Mouse (Mus musculus): ENCODE measurements around the gene Fam76a. TPM values are rescaled to one million over a fixed set of nuclear protein-coding genes. Genes with fewer than 3 reads are reported as not detected.

Fam76a gene
- total and polyA plus RNA-seq, 3 experiments: 10.3 to 11.5 (median 10.8) TPM

Other genes starting within 250 kb of the Fam76a start
- gene Xkr8, start 190.0 kb downstream of the Fam76a start, total RNA-seq (2012; rRNA removed): 6.2 and 8.6 TPM in 2 replicates
- 3.7 and 3.8 TPM in 2 replicates for gene Xkr8, start 190.0 kb downstream of the Fam76a start, total RNA-seq (2014; rRNA removed)
- gene Xkr8, start 190.0 kb downstream of the Fam76a start, polyA plus RNA-seq (2012; ENCODE audit: insufficient read length, low read depth): 4.9 and 5.5 TPM in 2 replicates
- gene Smpdl3b, start 165.3 kb downstream of the Fam76a start, total RNA-seq (2012; rRNA removed): 20.9 and 24.0 TPM in 2 replicates
- gene Smpdl3b, start 165.3 kb downstream of the Fam76a start, total RNA-seq (2014; rRNA removed): 3.6 and 4.6 TPM in 2 replicates
- 2.9 TPM in 2 replicates for gene Smpdl3b, start 165.3 kb downstream of the Fam76a start, polyA plus RNA-seq (2012; ENCODE audit: insufficient read length, low read depth)
- gene Rpa2, start 154.2 kb downstream of the Fam76a start, total RNA-seq (2012; rRNA removed): 80.2 and 108 TPM in 2 replicates
- gene Rpa2, start 154.2 kb downstream of the Fam76a start, total RNA-seq (2014; rRNA removed): 142 and 157 TPM in 2 replicates
- 97.9 and 103 TPM in 2 replicates for gene Rpa2, start 154.2 kb downstream of the Fam76a start, polyA plus RNA-seq (2012; ENCODE audit: insufficient read length, low read depth)
- gene Themis2, start 126.2 kb downstream of the Fam76a start, total RNA-seq (2012; rRNA removed): 14.2 and 17.1 TPM in 2 replicates
- 9.3 and 10.2 TPM in 2 replicates for gene Themis2, start 126.2 kb downstream of the Fam76a start, total RNA-seq (2014; rRNA removed)
- gene Themis2, start 126.2 kb downstream of the Fam76a start, polyA plus RNA-seq (2012; ENCODE audit: insufficient read length, low read depth): 30.7 and 35.7 TPM in 2 replicates
- 89.0 and 105 TPM in 2 replicates for gene Ppp1r8, start 79.4 kb downstream of the Fam76a start, total RNA-seq (2012; rRNA removed)
- gene Ppp1r8, start 79.4 kb downstream of the Fam76a start, total RNA-seq (2014; rRNA removed): 141 and 153 TPM in 2 replicates
- 107 and 113 TPM in 2 replicates for gene Ppp1r8, start 79.4 kb downstream of the Fam76a start, polyA plus RNA-seq (2012; ENCODE audit: insufficient read length, low read depth)
- 12.4 and 14.5 TPM in 2 replicates for gene Stx12, start 38.0 kb downstream of the Fam76a start, total RNA-seq (2012; rRNA removed)
- 16.8 and 17.3 TPM in 2 replicates for gene Stx12, start 38.0 kb downstream of the Fam76a start, total RNA-seq (2014; rRNA removed)
- 15.7 and 16.3 TPM in 2 replicates for gene Stx12, start 38.0 kb downstream of the Fam76a start, polyA plus RNA-seq (2012; ENCODE audit: insufficient read length, low read depth)
- 0.04 TPM in 2 replicates for gene Fgr, start 51.5 kb upstream of the Fam76a start, total RNA-seq (2012; rRNA removed)
- 0.13 and 0.23 TPM in 2 replicates for gene Fgr, start 51.5 kb upstream of the Fam76a start, total RNA-seq (2014; rRNA removed)
- gene Fgr, start 51.5 kb upstream of the Fam76a start, polyA plus RNA-seq (2012; ENCODE audit: insufficient read length, low read depth): 0.24 and 0.70 TPM in 2 replicates
- 7.8 and 8.4 TPM in 2 replicates for gene Ahdc1, start 88.7 kb upstream of the Fam76a start, total RNA-seq (2012; rRNA removed)
- gene Ahdc1, start 88.7 kb upstream of the Fam76a start, total RNA-seq (2014; rRNA removed): 1.0 and 1.6 TPM in 2 replicates
- gene Ahdc1, start 88.7 kb upstream of the Fam76a start, polyA plus RNA-seq (2012; ENCODE audit: insufficient read length, low read depth): 16.1 and 19.9 TPM in 2 replicates
- gene Wasf2, start 207.9 kb upstream of the Fam76a start, total RNA-seq (2012; rRNA removed): 18.7 and 21.7 TPM in 2 replicates
- 12.9 and 14.9 TPM in 2 replicates for gene Wasf2, start 207.9 kb upstream of the Fam76a start, total RNA-seq (2014; rRNA removed)
- gene Wasf2, start 207.9 kb upstream of the Fam76a start, polyA plus RNA-seq (2012; ENCODE audit: insufficient read length, low read depth): 53.1 and 59.5 TPM in 2 replicates

Measured in CH12.LX (cell line).